Mouse (Mus musculus): ENCODE measurements around the gene Gemin2.

- no peak for TF ChIP-seq CTCF (conservative IDR thresholded peaks at IDR 0.05; ENCODE audit: insufficient read depth, insufficient read length, low read depth, low read length)
- no peak for TF ChIP-seq POLR2A (IDR thresholded peaks at IDR 0.05; ENCODE audit: low read depth, low read length)
These were observed 6.7 kb downstream of the Gemin2 start for GRCm38 (mm10) chr12:59019891-59020290.
